Mouse (Mus musculus) left cerebral cortex, postnatal 14 days (tissue): ENCODE measurements around the gene Gstt4. TPM values are rescaled to one million over a fixed set of nuclear protein-coding genes. Genes with fewer than 3 reads are reported as not detected.

ENCODE experiments used
- DNase-seq, 2 experiments: peaks; one replicate each; pipeline ENCODE4 v3.0.0; 2021 to 2022; ENCODE audit warnings: low spot score in 2 of 2, mixed read lengths in 1 of 2
- intact Hi-C: fragments of 180-260 bp; cut with DNase I; formaldehyde crosslinking; loops from one replicate; pipeline ENCODE4 v1.15.1; 2025
- total RNA-seq, 2 experiments: library from RNA; stranded (reverse); gene quantifications; 2 replicates each; pipeline ENCODE4 v1.2.3; 2021

The Gstt4 gene
- total RNA-seq, 2 experiments from 2014 or later, result not detected

GRCm38 (mm10) chr10:75839092-75839491 is 16.7 kb upstream of the Gstt4 start:
- no peak for DNase-seq
- intact Hi-C loops, result loop anchor here (5.0 kb wide), 1 partner anchor 67 kb away; the partner anchor contains the start of gene Ddt

GRCm38 (mm10) chr10:75837248-75837759 is 15.0 kb upstream of the Gstt4 start, which contains the start of gene Gstt2:
Gene Gstt2 (minus strand): TSS chr10:75837424.
- intact Hi-C loops, result loop anchor here (5.0 kb wide), 1 partner anchor 65 kb away; the partner anchor contains the start of gene Ddt
- DNase-seq, result peak; percentile 90 to 92

- intact Hi-C loops, result loop anchor here (5.0 kb wide), 1 partner anchor 64 kb away; the partner anchor contains the start of gene Ddt
- DNase-seq, result no peak
Observed at GRCm38 (mm10) chr10:75835761-75836531, 13.6 kb upstream of the Gstt4 start.

GRCm38 (mm10) chr10:75835307-75835706 is 13.0 kb upstream of the Gstt4 start:
- DNase-seq, result peak; percentile 26 to 74
- intact Hi-C loops, result loop anchor here (5.0 kb wide), 1 partner anchor 63 kb away; the partner anchor contains the start of gene Ddt

- no peak for DNase-seq
- intact Hi-C loops, result loop anchor here (5.0 kb wide), 1 partner anchor 62 kb away; the partner anchor contains the start of gene Ddt
Observed at GRCm38 (mm10) chr10:75834721-75835120, 12.4 kb upstream of the Gstt4 start.

- intact Hi-C loops, result no loop called here
- peak in 1 of 2 experiments; percentile 36 for DNase-seq
Observed at GRCm38 (mm10) chr10:75834250-75834649, 11.9 kb upstream of the Gstt4 start.

- intact Hi-C loops, result no loop called here
- DNase-seq, result no peak
Observed at GRCm38 (mm10) chr10:75833456-75834080, 11.2 kb upstream of the Gstt4 start.

- intact Hi-C loops, result no loop called here
- peak in 1 of 2 experiments; percentile 56 for DNase-seq
Observed at GRCm38 (mm10) chr10:75832272-75832895, 10.0 kb upstream of the Gstt4 start.

- intact Hi-C loops, result no loop called here
- no peak for DNase-seq
Observed at GRCm38 (mm10) chr10:75830275-75830670, 7.9 kb upstream of the Gstt4 start.

- DNase-seq, result no peak
- intact Hi-C loops, result no loop called here
Observed at GRCm38 (mm10) chr10:75829529-75830274, 7.4 kb upstream of the Gstt4 start.

- DNase-seq, result peak in 1 of 2 experiments; percentile 55
- intact Hi-C loops, result no loop called here
Observed at GRCm38 (mm10) chr10:75828500-75828931, 6.2 kb upstream of the Gstt4 start.

- intact Hi-C loops, result no loop called here
- DNase-seq, result peak in 1 of 2 experiments; percentile 34
Observed at GRCm38 (mm10) chr10:75827668-75828360, 5.5 kb upstream of the Gstt4 start.

GRCm38 (mm10) chr10:75824530-75824929 is 2.2 kb upstream of the Gstt4 start:
- intact Hi-C loops, result no loop called here
- DNase-seq, result no peak

- DNase-seq, result no peak
- intact Hi-C loops, result no loop called here
Observed at GRCm38 (mm10) chr10:75823782-75824181, 1.4 kb upstream of the Gstt4 start.

GRCm38 (mm10) chr10:75819882-75820281 is 2.5 kb downstream of the Gstt4 start:
- intact Hi-C loops, result no loop called here
- no peak for DNase-seq

GRCm38 (mm10) chr10:75818641-75819040 is 3.7 kb downstream of the Gstt4 start:
- intact Hi-C loops, result no loop called here
- DNase-seq, result no peak

- intact Hi-C loops, result no loop called here
- no peak for DNase-seq
Observed at GRCm38 (mm10) chr10:75804217-75804616, 18.1 kb downstream of the Gstt4 start.

GRCm38 (mm10) chr10:75798176-75798696 is 24.1 kb downstream of the Gstt4 start, which contains the start of gene Gstt1:
Gene Gstt1 (minus strand): TSS chr10:75798584.
- peak in 1 of 2 experiments; percentile 33 for DNase-seq
- intact Hi-C loops, result no loop called here
